Mouse (Mus musculus): ENCODE measurements around the gene Pip4p1. TPM values are rescaled to one million over a fixed set of nuclear protein-coding genes. Genes with fewer than 3 reads are reported as not detected.
"Not testable (repeated sequence)": the region's sequence is repeated elsewhere in the genome, so short reads cannot be mapped to it uniquely, and the experiment has no call there.

Gene Pip4p1
- polyA plus RNA-seq, 1 experiment from 2014 or later: 71.0 TPM

DNA sequence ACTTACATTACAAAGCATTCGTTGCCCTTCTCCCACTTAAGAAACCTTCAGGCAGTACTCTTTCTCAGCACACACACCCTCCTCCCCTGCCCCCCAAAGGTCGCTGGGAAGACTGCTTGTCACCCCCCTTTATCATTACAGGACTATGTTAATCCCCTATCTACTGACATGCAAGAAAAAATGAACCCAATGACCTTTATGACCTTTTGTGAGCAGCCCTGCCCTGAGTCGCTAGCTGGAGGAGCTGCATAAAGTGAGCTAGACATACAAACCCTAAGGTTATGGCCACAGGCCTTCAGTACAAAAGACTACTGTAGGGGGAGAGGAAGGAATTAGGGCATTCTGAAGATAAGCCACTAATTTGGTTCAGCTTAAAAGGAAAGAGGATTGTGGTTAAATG lies 19.3 kb downstream of the Pip4p1 start:
- in situ Hi-C loops (cut with MboI; ENCODE audit: low pct_unique_long_range_greater_than_20kb): no loop called here
- ATAC-seq (no peak), DNase-seq (ENCODE audit: low read depth, low spot score) (no peak)
- TF ChIP-seq CTCF (IDR thresholded peaks at IDR 0.05): no peak
- CTCF ChIA-PET: interaction anchor here (1.1 kb wide), 1 partner anchor 27 kb away, joined by 3 read pairs; no protein-coding TSS in a partner anchor
- H3K27me3 ChIP-seq: no peaks in the 10 kb centered on the region
- POLR2A ChIA-PET: no interaction called here

DNA sequence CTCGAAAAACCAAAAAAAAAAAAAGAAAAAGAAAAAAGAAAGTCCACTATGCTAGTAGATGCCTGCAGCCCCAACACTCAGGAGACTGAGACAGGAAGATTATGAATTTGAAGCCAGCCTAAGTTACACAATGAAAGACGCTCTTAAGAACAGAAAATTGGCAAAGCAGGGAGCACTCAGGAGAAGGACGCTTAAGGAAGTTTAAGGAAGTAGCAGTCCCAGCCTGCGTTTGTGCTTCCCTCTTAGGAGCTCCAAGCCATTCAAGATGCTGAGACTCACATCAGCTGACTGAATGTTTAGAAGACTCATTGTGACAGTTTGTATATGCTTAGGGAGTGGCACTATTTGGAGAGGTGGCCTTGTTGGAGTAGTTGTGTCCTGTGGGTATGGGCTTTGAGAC lies 22.5 kb downstream of the Pip4p1 start:
- DNase-seq (ENCODE audit: low read depth, low spot score) (no peak), ATAC-seq (no peak)
- ChIA-PET CTCF (no interaction called here), POLR2A (no interaction called here)
- in situ Hi-C loops (cut with MboI; ENCODE audit: low pct_unique_long_range_greater_than_20kb): no loop called here
- TF ChIP-seq CTCF (IDR thresholded peaks at IDR 0.05): no peak
- H3K27me3 ChIP-seq: no peaks in the 10 kb centered on the region

DNA sequence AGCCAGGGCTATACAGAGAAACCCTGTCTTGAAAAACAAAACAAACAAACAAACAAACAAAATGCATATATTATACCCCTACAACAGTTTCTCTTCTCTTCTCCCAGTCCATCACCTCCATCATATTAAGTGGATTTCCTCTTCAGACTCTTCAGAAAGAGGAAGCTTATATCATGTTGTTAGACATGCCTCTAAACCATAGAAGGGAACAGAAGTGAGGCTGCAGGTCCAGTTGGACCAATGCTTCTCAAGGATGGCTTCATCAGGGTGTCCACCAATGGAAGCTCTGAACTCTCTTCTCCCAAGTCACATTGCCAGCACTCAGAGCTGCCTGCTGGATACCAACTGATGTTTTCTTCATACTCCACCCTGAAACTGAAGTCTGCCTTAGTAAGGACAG lies 25.3 kb downstream of the Pip4p1 start:
- POLR2A ChIA-PET; H3K27me3 ChIP-seq; DNase-seq (ENCODE audit: low read depth, low spot score); in situ Hi-C loops (cut with MboI; ENCODE audit: low pct_unique_long_range_greater_than_20kb); CTCF ChIA-PET; ATAC-seq: not testable (repeated sequence)

DNA sequence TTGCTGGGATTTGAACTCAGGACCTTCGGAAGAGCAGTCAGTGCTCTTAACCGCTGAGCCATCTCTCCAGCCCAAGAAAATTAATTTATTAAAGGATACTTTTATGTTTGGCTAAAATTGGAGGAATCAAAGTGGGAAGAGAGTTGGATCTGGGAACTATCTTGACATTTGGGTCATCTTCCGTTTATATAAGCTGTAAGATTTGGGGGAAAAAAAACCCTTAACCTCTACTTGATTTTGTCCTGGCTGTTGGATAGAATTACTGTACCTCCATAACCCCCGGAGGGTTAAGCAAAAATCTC lies 25.9 kb downstream of the Pip4p1 start:
- DNase-seq (ENCODE audit: low read depth, low spot score): no peak
- H3K27me3 ChIP-seq: no peaks in the 10 kb centered on the region
- POLR2A ChIA-PET: no interaction called here
- CTCF ChIA-PET: no interaction called here
- no peak for ATAC-seq
- in situ Hi-C loops (cut with MboI; ENCODE audit: low pct_unique_long_range_greater_than_20kb): no loop called here
- TF ChIP-seq CTCF (IDR thresholded peaks at IDR 0.05): no peak

DNA sequence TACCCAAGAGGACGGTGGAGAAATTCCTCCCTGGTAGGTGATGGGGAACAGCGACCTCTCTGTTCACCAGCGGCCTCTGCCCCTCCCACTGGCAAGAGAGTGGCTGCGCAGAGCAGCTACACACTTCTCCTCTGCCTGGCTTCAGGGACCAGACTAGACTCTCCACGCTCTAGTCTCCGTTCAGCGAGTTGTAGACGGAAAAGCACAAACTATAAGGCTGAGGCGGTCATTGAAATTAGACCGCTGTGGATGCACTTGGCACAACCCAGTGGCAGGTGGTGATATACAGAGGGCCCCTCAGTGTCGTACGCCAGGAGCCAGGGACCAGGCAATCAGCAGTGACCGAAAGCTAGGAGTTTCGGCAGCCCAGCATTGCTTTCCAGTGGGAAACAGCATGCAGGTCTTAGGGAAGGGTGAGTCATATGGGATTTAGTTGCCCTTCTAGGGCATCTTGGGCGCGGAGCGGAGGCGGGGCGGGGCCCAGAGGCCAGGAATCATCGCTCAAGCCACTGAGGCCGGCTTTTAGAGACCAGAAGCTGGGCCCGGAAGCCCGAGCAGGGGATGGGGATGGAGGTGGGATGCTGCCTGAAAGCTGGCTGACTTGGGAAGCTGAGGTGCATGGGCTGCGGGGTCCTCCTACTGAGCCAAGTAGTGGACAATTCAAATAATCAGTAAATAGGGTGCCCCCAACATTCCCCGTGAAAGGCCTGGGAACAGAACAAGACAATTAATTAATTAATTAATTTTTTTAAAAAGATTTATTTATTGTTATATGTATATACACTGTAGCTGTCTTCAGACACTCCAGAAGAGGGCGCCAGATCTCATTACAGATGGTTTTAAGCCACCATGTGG lies 26.5 kb downstream of the Pip4p1 start:
- CTCF ChIA-PET: no interaction called here
- DNase-seq (ENCODE audit: low read depth, low spot score) (no peak), ATAC-seq (no peak)
- POLR2A ChIA-PET: no interaction called here
- in situ Hi-C loops (cut with MboI; ENCODE audit: low pct_unique_long_range_greater_than_20kb): no loop called here
- no peak for TF ChIP-seq CTCF (IDR thresholded peaks at IDR 0.05)
- H3K27me3 ChIP-seq: no peaks in the 10 kb centered on the region

DNA sequence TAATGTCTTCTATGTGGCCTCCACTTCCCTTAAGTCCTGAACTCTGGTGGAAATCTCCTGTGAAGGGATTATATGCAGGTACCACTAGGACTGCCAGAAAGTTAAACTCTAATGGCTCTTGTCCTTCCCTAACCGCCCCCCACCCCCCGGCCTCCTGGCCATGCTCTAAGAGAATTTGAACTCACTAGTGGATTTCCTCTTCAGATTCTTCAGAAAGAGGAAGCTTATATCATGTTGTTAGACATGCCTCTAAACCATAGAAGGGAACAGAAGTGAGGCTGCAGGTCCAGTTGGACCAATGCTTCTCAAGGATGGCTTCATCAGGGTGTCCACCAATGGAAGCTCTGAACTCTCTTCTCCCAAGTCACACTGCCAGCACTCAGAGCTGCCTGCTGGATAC lies 32.7 kb downstream of the Pip4p1 start:
- POLR2A ChIA-PET; CTCF ChIA-PET; DNase-seq (ENCODE audit: low read depth, low spot score); H3K27me3 ChIP-seq; in situ Hi-C loops (cut with MboI; ENCODE audit: low pct_unique_long_range_greater_than_20kb); ATAC-seq: not testable (repeated sequence)

DNA sequence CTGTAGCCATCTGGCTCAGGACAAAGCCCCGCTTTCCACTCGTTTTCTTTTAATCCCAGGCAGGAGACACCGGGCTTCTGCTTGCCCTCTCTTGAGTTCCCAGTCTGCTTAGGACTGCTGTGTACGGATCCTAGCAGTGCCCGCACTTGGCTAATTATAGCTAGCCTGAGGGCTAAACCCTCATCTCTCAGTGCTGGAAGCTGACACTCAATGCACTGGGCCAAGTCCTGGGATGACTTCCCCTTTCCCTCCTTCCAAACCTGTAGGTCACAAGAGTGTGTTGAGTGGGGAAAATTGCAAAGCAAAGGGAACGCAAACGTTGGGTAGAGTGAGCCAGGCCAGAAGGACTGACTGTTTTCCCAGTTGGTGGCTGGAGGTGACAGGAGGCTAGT lies 33.3 kb downstream of the Pip4p1 start, which contains the start of gene Klhl33:
Klhl33 (minus strand) TSS at position 134 of the 392 bp plus-strand sequence.
- POLR2A ChIA-PET: no interaction called here
- CTCF ChIA-PET: no interaction called here
- in situ Hi-C loops (cut with MboI; ENCODE audit: low pct_unique_long_range_greater_than_20kb): no loop called here
- TF ChIP-seq CTCF (IDR thresholded peaks at IDR 0.05): no peak
- DNase-seq (ENCODE audit: low read depth, low spot score): no peak
- H3K27me3 ChIP-seq: no peaks in the 10 kb centered on the region
- ATAC-seq: no peak

DNA sequence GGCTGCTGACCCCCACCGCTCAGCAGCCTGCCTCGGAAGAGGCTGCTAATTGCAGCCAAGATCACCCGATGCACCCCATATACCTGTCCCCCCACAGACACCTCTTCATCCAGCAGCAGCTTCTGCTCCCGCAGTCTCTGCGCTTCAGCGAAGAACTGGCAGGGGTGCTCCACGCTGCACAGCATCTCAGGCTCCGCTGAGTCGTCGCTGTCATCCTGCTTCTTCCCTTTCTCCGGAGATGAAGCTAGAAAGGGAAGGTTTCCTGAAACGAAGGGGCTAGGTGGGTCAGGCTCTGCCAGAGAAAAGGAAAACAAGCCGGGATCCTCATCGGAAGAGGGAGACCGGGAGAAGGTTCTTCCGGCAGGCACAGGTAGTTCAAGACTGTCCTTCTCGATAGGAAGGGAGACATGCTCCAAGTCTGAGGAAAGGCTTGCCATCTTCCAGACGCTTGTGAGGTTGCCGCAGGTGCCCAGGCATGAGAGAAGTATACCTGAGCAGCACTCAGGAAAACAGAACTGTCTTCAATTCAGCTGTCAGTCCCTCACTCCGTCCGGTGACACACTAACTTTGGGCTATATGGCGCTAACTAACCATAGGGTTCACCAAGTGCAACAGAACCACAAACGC lies 33.8 kb downstream of the Pip4p1 start:
- no peaks in the 10 kb centered on the region for H3K27me3 ChIP-seq
- no peak for DNase-seq (ENCODE audit: low read depth, low spot score)
- in situ Hi-C loops (cut with MboI; ENCODE audit: low pct_unique_long_range_greater_than_20kb): no loop called here
- ChIA-PET CTCF (interaction anchor here (1.0 to 1.1 kb wide), 2 partner anchors 12 to 27 kb away, joined by 3 read pairs; partner anchors contain the start of genes Apex1 and Osgep), POLR2A (no interaction called here)
- ATAC-seq: peak; percentile 8
- TF ChIP-seq CTCF (IDR thresholded peaks at IDR 0.05): no peak

DNA sequence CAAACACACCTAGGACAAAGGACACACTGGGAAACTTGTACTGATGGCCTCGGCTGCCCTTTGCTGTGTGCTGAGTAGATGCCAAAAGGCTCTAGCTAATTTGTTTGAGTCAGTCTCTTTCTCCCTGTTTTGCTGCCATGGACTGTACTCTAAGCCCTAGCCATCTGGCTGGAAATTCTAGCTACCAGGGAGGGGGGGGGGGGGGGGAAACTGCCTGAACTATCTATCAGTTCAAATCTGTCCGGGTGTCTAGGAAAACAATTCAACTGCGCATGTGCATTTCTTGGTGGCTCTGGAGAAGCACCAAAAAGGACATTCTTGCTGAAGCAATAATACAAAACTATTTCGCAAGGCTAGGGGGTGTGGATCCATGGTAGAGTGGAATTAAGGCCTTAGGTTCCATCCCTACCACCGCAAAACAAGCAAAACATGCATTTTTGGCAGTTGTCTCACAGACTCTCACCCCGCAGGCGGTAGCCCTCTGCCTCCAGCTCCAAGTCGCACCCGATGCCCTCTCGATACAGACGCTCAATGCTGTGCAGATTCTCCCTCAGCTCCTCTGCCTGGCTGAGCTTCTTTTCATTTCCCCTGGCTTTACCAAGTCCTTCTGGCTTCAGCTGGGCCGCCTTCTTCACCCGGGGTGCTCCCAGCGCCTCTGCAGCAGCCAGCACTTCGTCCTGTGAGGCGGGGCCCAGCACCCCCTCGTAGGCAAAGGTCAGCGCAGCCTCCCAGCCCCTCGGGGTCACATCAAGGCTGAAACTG lies 34.5 kb downstream of the Pip4p1 start:
- ATAC-seq: peak; percentile 97
- in situ Hi-C loops (cut with MboI; ENCODE audit: low pct_unique_long_range_greater_than_20kb): no loop called here
- CTCF ChIA-PET: interaction anchor here (0.9 to 1.2 kb wide), 4 partner anchors 9 to 169 kb away, joined by 3 to 4 read pairs (median 3); partner anchors contain the start of genes Apex1 and Osgep
- peak; percentile 95 for DNase-seq (ENCODE audit: low read depth, low spot score)
- TF ChIP-seq CTCF (IDR thresholded peaks at IDR 0.05): no peak
- H3K27me3 ChIP-seq: no peaks in the 10 kb centered on the region
- POLR2A ChIA-PET: interaction anchor here (0.8 to 1.3 kb wide), 2 partner anchors 26 to 34 kb away, joined by 3 to 4 read pairs; partner anchors contain the start of genes Pip4p1, Pnp and Tep1

DNA sequence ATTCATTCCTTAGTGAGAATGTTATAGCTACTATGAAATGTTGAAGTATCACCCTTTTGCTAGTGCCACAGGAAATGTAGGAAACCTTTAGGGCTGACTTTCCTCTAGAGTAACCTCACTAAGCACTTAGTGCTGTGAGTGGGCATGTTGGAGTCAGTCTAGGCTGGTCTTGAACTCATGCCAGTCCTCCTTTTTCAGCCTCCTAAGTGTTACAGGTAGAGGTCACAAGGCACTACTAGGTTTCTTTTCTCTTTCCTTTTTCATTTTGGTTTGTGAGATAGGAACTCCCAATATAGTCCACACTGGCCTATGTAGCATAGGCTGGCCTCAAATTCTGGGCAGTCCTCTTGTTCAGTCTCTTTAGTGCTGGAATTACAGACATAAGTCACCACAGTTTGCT lies 35.2 kb downstream of the Pip4p1 start:
- ChIA-PET CTCF (interaction anchor here (0.9 to 1.2 kb wide), 2 partner anchors 9 to 169 kb away, joined by 3 to 4 read pairs; no protein-coding TSS in a partner anchor), POLR2A (interaction anchor here (0.8 to 1.3 kb wide), 2 partner anchors 25 to 35 kb away, joined by 3 to 4 read pairs; partner anchors contain the start of genes Pip4p1, Pnp and Tep1)
- no peak for TF ChIP-seq CTCF (IDR thresholded peaks at IDR 0.05)
- in situ Hi-C loops (cut with MboI; ENCODE audit: low pct_unique_long_range_greater_than_20kb): no loop called here
- DNase-seq (ENCODE audit: low read depth, low spot score) (no peak), ATAC-seq (no peak)
- no peaks in the 10 kb centered on the region for H3K27me3 ChIP-seq
